Mouse (Mus musculus) central nervous system, embryonic 14 days (tissue): ENCODE measurements around the gene Gm49325. TPM values are rescaled to one million over a fixed set of nuclear protein-coding genes. Genes with fewer than 3 reads are reported as not detected.

Experiments
- polyA plus RNA-seq: library from polyadenylated mRNA; depleted of rRNA; stranded (reverse); fragments of >200 nt; gene quantifications from 2 replicates; pipeline ENCODE4 v1.2.3, GENCODE M21; 2012; rRNA removed

The Gm49325 gene
- polyA plus RNA-seq, result 97.1 and 120 TPM in 2 replicates

DNA sequence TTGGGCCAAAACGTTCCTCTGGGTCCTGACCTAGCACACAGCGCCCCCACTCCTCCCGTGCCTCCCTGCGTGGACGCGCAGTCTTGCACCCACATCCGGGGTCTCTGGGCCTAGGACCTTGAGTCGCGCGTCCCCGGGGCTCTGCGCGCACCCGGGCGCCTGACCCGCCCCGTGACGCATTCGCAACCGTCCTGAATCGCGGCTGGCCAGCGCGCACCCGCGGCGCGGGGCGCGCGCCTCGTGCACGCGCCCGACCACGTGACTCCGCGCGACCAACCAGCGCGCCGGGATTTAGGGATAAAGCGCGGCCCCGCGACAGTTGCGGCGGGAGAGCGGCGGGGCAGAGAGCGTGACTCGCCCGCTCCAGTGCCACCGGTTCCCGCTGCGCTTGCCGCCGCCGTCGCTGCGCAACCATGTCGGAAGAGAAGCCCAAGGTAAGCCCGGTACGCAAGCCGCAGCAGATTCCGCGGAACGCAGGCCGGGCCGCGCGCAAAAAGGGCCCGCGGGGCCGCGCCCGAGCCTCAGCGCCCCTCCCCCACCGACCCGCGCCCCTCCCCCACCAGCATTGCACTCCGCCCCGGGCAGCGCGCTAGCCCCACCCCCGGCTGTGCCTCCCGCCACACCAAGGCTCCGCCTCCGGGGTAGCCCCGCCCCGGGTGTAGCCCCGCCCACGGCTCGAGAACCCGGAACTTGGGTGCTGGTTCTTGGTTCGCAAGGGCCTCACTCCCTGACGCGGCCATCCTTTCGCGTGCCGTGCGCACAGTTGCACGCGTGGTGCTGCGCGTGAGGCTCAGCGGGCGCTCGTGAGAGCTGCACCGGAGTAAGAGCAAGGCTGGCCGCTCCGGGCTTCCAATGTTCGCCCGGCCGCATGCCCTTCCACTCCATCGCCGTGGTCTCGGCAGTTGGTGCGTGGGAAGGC is at the start of gene Gm49325, which contains the start of gene Sumo3:
Gene Gm49325 (plus strand): TSS at position 290 of the 919 bp plus-strand sequence.
Gene Sumo3 (plus strand): TSS at position 190 of the 919 bp plus-strand sequence.

DNA sequence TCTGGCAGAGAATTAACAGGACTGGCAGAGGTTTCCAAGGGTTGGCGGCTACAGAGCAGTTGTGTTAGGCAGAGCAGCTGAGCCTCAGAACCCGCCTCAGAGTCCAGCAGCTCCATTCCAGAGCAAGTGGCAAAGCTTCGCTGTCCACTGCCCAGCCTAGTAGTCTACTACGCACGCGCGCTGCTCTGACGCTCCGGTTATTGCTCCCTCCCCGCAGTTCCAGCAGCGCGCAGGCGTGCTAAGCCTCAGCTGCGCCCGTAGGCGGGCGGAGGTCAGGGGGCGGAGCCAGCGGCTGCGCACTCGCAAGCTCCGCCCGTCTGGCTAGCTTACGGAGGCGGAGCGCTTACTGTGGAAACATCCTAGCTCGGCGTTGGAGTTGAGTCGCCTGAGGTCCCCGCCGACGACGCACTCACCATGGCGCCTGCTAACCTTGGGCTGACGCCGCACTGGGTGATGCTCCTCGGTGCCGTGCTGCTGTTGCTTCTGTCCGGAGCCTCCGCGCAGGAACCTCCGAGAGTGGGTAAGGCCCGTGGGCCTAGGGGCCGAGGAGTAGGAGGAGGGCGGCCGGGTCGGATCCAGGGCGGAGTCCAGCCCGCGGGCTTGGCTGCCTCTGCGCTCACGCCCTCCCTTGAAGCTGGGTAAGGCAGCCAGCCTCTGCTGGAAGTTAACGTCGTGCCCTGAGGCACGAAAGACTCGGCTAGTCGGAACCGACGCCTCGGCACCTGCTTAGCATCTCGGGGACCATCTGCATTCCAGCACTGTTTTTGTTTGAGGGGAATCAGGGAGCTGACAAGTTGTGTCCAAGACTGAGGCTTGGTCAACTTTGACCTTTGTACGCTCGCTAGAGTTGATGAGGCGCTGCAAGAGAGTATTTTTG is 24.4 kb upstream of the Gm49325 start, which contains the start of gene Pttg1ip:
Gene Pttg1ip (plus strand): TSS at position 313 of the 877 bp plus-strand sequence.

DNA sequence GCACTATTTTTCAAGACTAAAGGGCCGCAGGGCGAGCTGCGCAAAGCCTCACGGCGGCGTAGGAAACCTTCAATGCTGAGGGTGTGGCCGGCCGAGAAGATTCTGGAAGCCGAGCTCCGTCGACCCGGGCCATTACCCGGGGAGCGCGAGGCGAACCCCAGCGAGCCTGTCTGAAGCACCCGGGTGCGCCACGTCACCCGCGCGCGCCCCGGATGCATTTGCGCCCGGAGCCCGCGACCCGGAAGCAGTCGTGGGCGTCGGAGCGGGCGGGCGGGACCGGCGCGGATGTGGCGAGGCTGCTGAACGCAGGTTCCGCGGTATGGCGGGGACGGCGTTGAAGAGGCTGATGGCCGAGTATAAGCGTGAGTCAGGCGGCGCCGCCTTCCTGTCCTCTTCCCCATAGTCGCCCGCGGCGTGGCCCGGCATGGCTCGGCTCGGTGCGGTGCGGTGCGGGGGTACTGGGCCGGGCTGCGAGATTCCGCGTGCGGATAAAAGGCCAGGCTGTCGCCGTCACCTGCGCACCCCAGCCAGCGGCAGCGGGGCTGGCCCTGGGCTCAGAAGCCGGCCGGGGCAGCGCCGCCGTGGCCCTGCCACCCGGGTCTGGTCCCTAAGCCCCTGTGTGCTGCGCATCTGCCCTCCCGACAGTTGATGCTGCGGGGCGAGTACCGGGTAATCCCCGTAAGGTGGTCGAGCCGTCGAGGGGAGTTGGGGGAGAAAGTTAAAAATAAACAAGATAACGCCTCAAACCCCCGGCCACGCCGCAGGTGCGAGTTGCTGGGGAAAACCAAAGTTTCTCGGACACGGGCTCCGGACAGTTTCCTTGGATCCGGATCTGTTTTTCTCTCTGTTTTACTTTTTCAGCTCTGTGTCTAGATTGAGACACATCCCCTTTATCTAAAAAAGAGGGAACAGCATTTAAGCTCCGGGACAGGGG is 16.3 kb downstream of the Gm49325 start, which contains the start of gene Ube2g2:
Gene Ube2g2 (plus strand): TSS at position 221 of the 934 bp plus-strand sequence.

DNA sequence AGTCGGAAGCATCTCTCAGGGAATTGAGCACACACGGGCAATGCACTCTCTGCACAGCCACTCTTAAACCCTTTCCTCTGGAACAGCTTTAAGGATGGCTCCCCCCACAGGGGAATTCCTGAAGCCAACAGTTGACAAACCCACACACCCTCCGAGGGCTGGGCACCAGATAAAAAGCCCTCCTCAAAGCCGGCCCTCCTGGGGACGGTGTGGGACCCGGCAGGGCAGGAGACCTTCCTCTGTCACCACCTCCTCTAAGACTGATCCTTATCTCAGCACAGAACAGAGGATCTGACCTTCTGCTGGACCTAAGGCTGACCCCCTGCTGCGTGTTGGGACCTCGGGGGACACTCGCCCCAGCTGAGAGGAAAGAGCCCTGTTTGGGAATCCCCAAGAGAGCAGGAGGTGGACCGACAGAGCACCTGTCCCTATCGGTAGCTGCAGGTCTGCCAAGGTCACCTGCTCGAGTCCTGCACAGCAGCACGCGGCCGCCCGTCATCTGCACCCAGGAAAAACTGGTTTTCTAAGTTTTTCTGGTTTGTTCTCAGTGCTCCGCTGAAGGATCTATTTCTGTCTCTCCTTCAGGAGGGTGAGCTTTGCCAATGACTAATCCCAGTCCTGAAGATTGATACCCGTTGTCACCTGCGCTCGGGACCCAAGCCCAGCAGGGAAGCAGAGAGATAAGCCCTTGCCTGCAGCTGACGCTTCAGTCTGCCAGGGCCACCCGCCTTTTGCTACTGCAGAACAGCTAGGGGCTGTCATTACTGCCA is 80.1 kb downstream of the Gm49325 start, which contains the start of gene Tspear:
Gene Tspear (plus strand): TSS at position 675 of the 770 bp plus-strand sequence.

DNA sequence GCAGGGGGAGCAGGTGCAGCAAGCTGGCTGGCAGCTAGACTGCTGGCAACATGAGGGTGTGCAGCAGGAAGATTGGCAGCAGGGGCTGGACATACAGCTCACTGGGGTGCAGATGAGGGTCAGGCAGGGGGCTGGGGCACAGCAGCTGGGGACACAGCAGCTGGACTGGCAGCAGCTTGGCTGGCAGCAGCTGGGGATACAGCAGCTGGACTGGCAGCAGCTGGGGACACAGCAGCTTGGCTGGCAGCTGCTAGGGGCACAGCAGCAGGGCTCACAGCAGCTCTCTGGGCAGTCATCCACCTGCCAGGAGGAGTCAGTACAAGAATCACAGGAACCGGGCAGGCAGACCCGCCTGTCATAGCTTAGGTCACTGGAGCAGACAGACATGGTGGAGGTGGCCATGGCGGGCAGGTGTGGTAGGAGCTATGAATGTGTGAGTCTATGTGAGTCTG is 84.4 kb downstream of the Gm49325 start, which contains the start of gene Gm19402:
Gene Gm19402 (minus strand): TSS at position 402 of the 452 bp plus-strand sequence.

Other genes starting within 250 kb of the Gm49325 start
- gene Adarb1, start 187.9 kb upstream of the Gm49325 start, polyA plus RNA-seq, result 18.1 and 18.6 TPM in 2 replicates
- gene Fam207a, start 90.4 kb upstream of the Gm49325 start, polyA plus RNA-seq, result 38.4 and 40.6 TPM in 2 replicates
- gene Itgb2, start 75.9 kb upstream of the Gm49325 start, polyA plus RNA-seq, result 1.8 and 2.0 TPM in 2 replicates
- 68.2 and 79.0 TPM in 2 replicates for gene Pttg1ip, start 24.5 kb upstream of the Gm49325 start, polyA plus RNA-seq
- gene Sumo3, start 100 bp upstream of the Gm49325 start, polyA plus RNA-seq, result 396 and 401 TPM in 2 replicates
- gene Ube2g2, start 16.1 kb downstream of the Gm49325 start, polyA plus RNA-seq, result 63.3 and 68.8 TPM in 2 replicates
- 0.48 and 1.0 TPM in 2 replicates for gene Tspear, start 80.4 kb downstream of the Gm49325 start, polyA plus RNA-seq
- gene Gm19402, start 84.6 kb downstream of the Gm49325 start, polyA plus RNA-seq, result not detected in 2 replicates
- not detected in 2 replicates for gene Gm9508, start 91.0 kb downstream of the Gm49325 start, polyA plus RNA-seq
- not detected in 2 replicates for gene Gm10272, start 100.4 kb downstream of the Gm49325 start, polyA plus RNA-seq
- gene Gm10024, start 105.3 kb downstream of the Gm49325 start, polyA plus RNA-seq, result not detected in 2 replicates
- not detected in 2 replicates for gene Gm10142, start 109.6 kb downstream of the Gm49325 start, polyA plus RNA-seq
- not detected in 2 replicates for gene Krtap12-1, start 114.4 kb downstream of the Gm49325 start, polyA plus RNA-seq
- gene Gm10100, start 120.3 kb downstream of the Gm49325 start, polyA plus RNA-seq, result not detected in 2 replicates
- not detected in 2 replicates for gene Gm18596, start 136.4 kb downstream of the Gm49325 start, polyA plus RNA-seq
- not detected in 2 replicates for gene Gm9736, start 145.2 kb downstream of the Gm49325 start, polyA plus RNA-seq
- gene Gm3233, start 153.5 kb downstream of the Gm49325 start, polyA plus RNA-seq, result not detected in 2 replicates
- gene Gm3238, start 165.1 kb downstream of the Gm49325 start, polyA plus RNA-seq, result not detected in 2 replicates
- gene Gm7138, start 170.7 kb downstream of the Gm49325 start, polyA plus RNA-seq, result not detected in 2 replicates
- not detected in 2 replicates for gene Gm3250, start 176.3 kb downstream of the Gm49325 start, polyA plus RNA-seq
- not detected in 2 replicates for gene Gm7137, start 182.0 kb downstream of the Gm49325 start, polyA plus RNA-seq
- gene Gm9639, start 188.9 kb downstream of the Gm49325 start, polyA plus RNA-seq, result not detected in 2 replicates
- not detected in 2 replicates for gene Gm19668, start 192.9 kb downstream of the Gm49325 start, polyA plus RNA-seq
- gene Gm9507, start 205.6 kb downstream of the Gm49325 start, polyA plus RNA-seq, result not detected in 2 replicates
- gene Gm2696, start 208.5 kb downstream of the Gm49325 start, polyA plus RNA-seq, result not detected in 2 replicates
- gene Krtap10-4, start 220.9 kb downstream of the Gm49325 start, polyA plus RNA-seq, result not detected in 2 replicates
- not detected in 2 replicates for gene Krtap10-10, start 229.8 kb downstream of the Gm49325 start, polyA plus RNA-seq
- gene Gm36176, start 240.6 kb downstream of the Gm49325 start, polyA plus RNA-seq, result not detected in 2 replicates
- not detected in 2 replicates for gene Gm10318, start 246.7 kb downstream of the Gm49325 start, polyA plus RNA-seq